Mouse (Mus musculus) midbrain, embryonic 16.5 days (tissue): ENCODE measurements at regions not wholly inside any gene's neighbourhood (a gene's known extent, or its start where the extent isn't known, plus 50 kb on each side); places are given as distances from the start of the nearest gene placed in this dataset.

ENCODE experiments used
- ATAC-seq: fragments of 200-750 bp; cut with Nextera tagmentation; 2 replicates; pipeline ENCODE4 v1.8.0; 2017; ENCODE audit warnings: moderate TSS enrichment
- H3K27ac ChIP-seq: fragments of 300-500 bp; sonication (generic); 2 replicates; pipeline ENCODE4 v1.5.1; 2014; ENCODE audit warnings: mild to moderate bottlenecking, low read length, mixed read lengths
- H3K27me3 ChIP-seq: fragments of 300-500 bp; sonication (generic); 2 replicates; pipeline ENCODE4 v1.6.1; 2014; ENCODE audit warnings: low read depth, low read length, mixed read lengths; ENCODE audit not compliant: control insufficient read depth, insufficient read depth
- H3K36me3 ChIP-seq: fragments of 300-500 bp; sonication (generic); 2 replicates; pipeline ENCODE4 v1.6.1; 2014; ENCODE audit warnings: mild to moderate bottlenecking, low read length, moderate library complexity, mixed read lengths; ENCODE audit not compliant: control insufficient read depth, insufficient read depth
- H3K4me1 ChIP-seq: fragments of 300-500 bp; sonication (generic); 2 replicates; pipeline ENCODE4 v1.6.1; 2014; ENCODE audit warnings: mild to moderate bottlenecking, low read length, mixed read lengths; ENCODE audit not compliant: control insufficient read depth, insufficient read depth
- H3K4me2 ChIP-seq: fragments of 300-500 bp; sonication (generic); 2 replicates; pipeline ENCODE4 v1.6.1; 2014; ENCODE audit warnings: mild to moderate bottlenecking, low read length, mixed read lengths
- H3K4me3 ChIP-seq: fragments of 300-500 bp; sonication (generic); 2 replicates; pipeline ENCODE4 v1.5.1; 2014; ENCODE audit warnings: low read depth, mild to moderate bottlenecking, low read length, moderate library complexity, mixed read lengths
- H3K9ac ChIP-seq: fragments of 300-500 bp; sonication (generic); 2 replicates; pipeline ENCODE4 v1.6.1; 2014; ENCODE audit warnings: low read depth, low read length, mixed read lengths
- H3K9me3 ChIP-seq: fragments of 300-500 bp; sonication (generic); replicated peaks from 2 replicates; pipeline ENCODE4 v1.6.1; 2014; ENCODE audit warnings: mild to moderate bottlenecking, low read length, mixed read lengths; ENCODE audit not compliant: control insufficient read depth, poor library complexity, severe bottlenecking
- WGBS: fragments of 180-500 bp; shearing (Covaris S2); extraction: QIAGEN DNeasy Blood & Tissue Kit; methylation state at CpG from one replicate; pipeline ENCODE4 v1.1.7; 2014; 5-methylcytosine and 5-hydroxymethylcytosine counted together

GRCm38 (mm10) chr2:147292387-147293293 is 69.1 kb upstream of the Pax1 start:
- no peak overlapping the region for H3K4me3 ChIP-seq
- H3K4me1 ChIP-seq = no peaks in the 10 kb centered on the region
- H3K36me3 ChIP-seq = no peaks in the 10 kb centered on the region
- no peaks in the 10 kb centered on the region for H3K27me3 ChIP-seq
- 47% methylated on average over 11 of the region's 11 CpGs for WGBS
- ATAC-seq = no peak
- no peak overlapping the region for H3K27ac ChIP-seq
- no peaks in the 10 kb centered on the region for H3K9me3 ChIP-seq
- no peak overlapping the region for H3K4me2 ChIP-seq
- H3K9ac ChIP-seq = no peak overlapping the region

- no peak overlapping the region for H3K9ac ChIP-seq
- no peaks in the 10 kb centered on the region for H3K27me3 ChIP-seq
- H3K9me3 ChIP-seq = no peaks in the 10 kb centered on the region
- ATAC-seq = no peak
- H3K4me1 ChIP-seq = no peaks in the 10 kb centered on the region
- WGBS = 77% methylated on average over 3 of the region's 3 CpGs
- no peak overlapping the region for H3K4me2 ChIP-seq
- no peaks in the 10 kb centered on the region for H3K36me3 ChIP-seq
- H3K4me3 ChIP-seq = no peak overlapping the region
- no peak overlapping the region for H3K27ac ChIP-seq
These were observed 78.3 kb upstream of the Pax1 start for GRCm38 (mm10) chr2:147283390-147283789.

- ATAC-seq = no peak
- no peak overlapping the region for H3K4me3 ChIP-seq
- H3K27me3 ChIP-seq = no peaks in the 10 kb centered on the region
- no peaks in the 10 kb centered on the region for H3K36me3 ChIP-seq
- H3K9me3 ChIP-seq = no peaks in the 10 kb centered on the region
- WGBS = 91% methylated on average over 4 of the region's 4 CpGs
- no peak overlapping the region for H3K27ac ChIP-seq
- H3K4me1 ChIP-seq = no peaks in the 10 kb centered on the region
- H3K9ac ChIP-seq = no peak overlapping the region
- H3K4me2 ChIP-seq = no peak overlapping the region
These were observed 83.6 kb upstream of the Nkx2-2 start for GRCm38 (mm10) chr2:147277636-147278035.

GRCm38 (mm10) chr2:147269171-147269570 is 75.1 kb upstream of the Nkx2-2 start:
- Histone ChIP-seq H3K36me3 (no peaks in the 10 kb centered on the region), H3K4me1 (no peaks in the 10 kb centered on the region), H3K4me2 (no peak overlapping the region), H3K27me3 (no peaks in the 10 kb centered on the region), H3K9ac (no peak overlapping the region), H3K9me3 (no peaks in the 10 kb centered on the region), H3K27ac (no peak overlapping the region), H3K4me3 (no peak overlapping the region)
- 69% methylated on average over 1 of the region's 1 CpGs for WGBS
- no peak for ATAC-seq

- H3K9ac ChIP-seq = no peak overlapping the region
- H3K36me3 ChIP-seq = no peaks in the 10 kb centered on the region
- no peak overlapping the region for H3K4me3 ChIP-seq
- no peak overlapping the region for H3K27ac ChIP-seq
- H3K4me2 ChIP-seq = no peak overlapping the region
- WGBS = 75% methylated on average over 5 of the region's 5 CpGs
- no peaks in the 10 kb centered on the region for H3K9me3 ChIP-seq
- no peaks in the 10 kb centered on the region for H3K4me1 ChIP-seq
- H3K27me3 ChIP-seq = peaks cover 3% of the 10 kb centered on the region; the same call in 1 of the 2 replicates
- no peak for ATAC-seq
These were observed 73.9 kb upstream of the Nkx2-2 start for GRCm38 (mm10) chr2:147267901-147268300.

- H3K27ac ChIP-seq = no peak overlapping the region
- H3K4me3 ChIP-seq = no peak overlapping the region
- H3K36me3 ChIP-seq = no peaks in the 10 kb centered on the region
- no peak overlapping the region for H3K4me2 ChIP-seq
- no peaks in the 10 kb centered on the region for H3K9me3 ChIP-seq
- WGBS = 97% methylated on average over 3 of the region's 3 CpGs
- ATAC-seq = no peak
- peaks cover 3% of the 10 kb centered on the region; the same call in 1 of the 2 replicates for H3K27me3 ChIP-seq
- no peak overlapping the region for H3K9ac ChIP-seq
- no peaks in the 10 kb centered on the region for H3K4me1 ChIP-seq
These were observed 73.2 kb upstream of the Nkx2-2 start for GRCm38 (mm10) chr2:147267257-147267656.

GRCm38 (mm10) chr2:147256696-147257095 is 62.7 kb upstream of the Nkx2-2 start:
- Histone ChIP-seq H3K9ac (no peak overlapping the region), H3K36me3 (no peaks in the 10 kb centered on the region), H3K27ac (no peak overlapping the region), H3K4me3 (no peak overlapping the region), H3K27me3 (peaks cover 17% of the 10 kb centered on the region), H3K4me2 (no peak overlapping the region), H3K9me3 (no peaks in the 10 kb centered on the region), H3K4me1 (no peaks in the 10 kb centered on the region)
- ATAC-seq = no peak
- WGBS = 11% methylated on average over 6 of the region's 6 CpGs

- WGBS = 77% methylated on average over 3 of the region's 3 CpGs
- peaks cover 17% of the 10 kb centered on the region for H3K27me3 ChIP-seq
- no peak overlapping the region for H3K4me3 ChIP-seq
- no peak for ATAC-seq
- H3K4me1 ChIP-seq = no peaks in the 10 kb centered on the region
- no peak overlapping the region for H3K9ac ChIP-seq
- no peaks in the 10 kb centered on the region for H3K36me3 ChIP-seq
- no peak overlapping the region for H3K4me2 ChIP-seq
- no peaks in the 10 kb centered on the region for H3K9me3 ChIP-seq
- no peak overlapping the region for H3K27ac ChIP-seq
These were observed 60.9 kb upstream of the Nkx2-2 start for GRCm38 (mm10) chr2:147254944-147255343.

GRCm38 (mm10) chr2:147254137-147254536 is 60.1 kb upstream of the Nkx2-2 start:
- Histone ChIP-seq H3K27ac (no peak overlapping the region), H3K9ac (0 out of 2 replicates have a peak overlapping the region, but pooled peaks have one; percentile 20)
- ATAC-seq = peak; percentile 39; the same call in 1 of the 2 replicates

More at GRCm38 (mm10) chr2:147254137-147254536, 60.1 kb upstream of the Nkx2-2 start:
- Histone ChIP-seq H3K9me3 (no peaks in the 10 kb centered on the region), H3K4me1 (no peaks in the 10 kb centered on the region), H3K4me2 (no peak overlapping the region), H3K36me3 (no peaks in the 10 kb centered on the region), H3K4me3 (no peak overlapping the region), H3K27me3 (peaks cover 17% of the 10 kb centered on the region)
- 38% methylated on average over 5 of the region's 5 CpGs for WGBS
